Mouse (Mus musculus): ENCODE data around the gene Alg12. TPM values are rescaled to one million over a fixed set of nuclear protein-coding genes. Genes with fewer than 3 reads are reported as not detected.
"Not testable (repeated sequence)": the region's sequence is repeated elsewhere in the genome, so short reads cannot be mapped to it uniquely, and the experiment has no call there.

Alg12 gene
- total RNA-seq, 2 experiments from 2014 or later = 8.6 to 8.8 TPM

DNA sequence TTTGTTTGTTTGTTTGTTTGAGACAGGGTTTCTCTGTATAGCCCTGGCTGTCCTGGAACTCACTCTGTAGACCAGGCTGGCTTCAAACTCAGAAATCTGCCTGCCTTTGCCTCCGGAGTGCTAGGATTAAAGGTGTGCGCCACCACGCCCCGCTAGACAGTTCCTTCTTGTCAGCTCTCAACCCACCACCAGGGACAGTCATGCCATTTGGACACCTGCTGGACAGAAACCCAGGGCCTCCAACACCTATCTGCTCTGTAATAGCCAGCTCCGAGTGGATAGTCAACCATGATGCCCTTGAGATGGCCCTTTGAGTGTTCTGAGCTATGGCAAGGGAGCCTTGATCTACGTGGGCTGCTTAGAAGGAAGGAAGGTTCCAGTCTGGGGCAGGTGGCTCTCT lies 16.9 kb upstream of the Alg12 start:
- no peak for DNase-seq
- intact Hi-C loops (cut with DNase I) = no loop called here

DNA sequence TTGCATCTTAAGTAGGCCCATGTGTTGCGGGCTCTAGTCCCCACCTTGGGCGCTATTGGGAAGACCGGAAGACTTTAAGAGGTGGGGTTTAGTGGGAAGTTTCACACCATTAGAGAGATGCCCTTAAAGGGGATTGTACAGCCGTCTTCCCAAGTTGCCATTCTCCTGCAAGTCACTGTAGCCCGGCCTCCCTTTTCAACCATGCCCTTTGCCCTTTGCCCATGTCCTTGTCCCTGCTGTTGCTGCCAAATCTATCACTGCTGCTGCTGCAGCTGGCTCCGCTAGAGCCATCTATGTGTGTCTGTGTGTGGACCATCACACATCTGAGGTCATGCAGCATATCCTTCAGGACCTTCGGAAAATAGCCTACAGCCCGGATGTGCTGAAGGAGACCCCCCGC lies 13.4 kb upstream of the Alg12 start:
- no peak for DNase-seq
- intact Hi-C loops (cut with DNase I) = no loop called here

DNA sequence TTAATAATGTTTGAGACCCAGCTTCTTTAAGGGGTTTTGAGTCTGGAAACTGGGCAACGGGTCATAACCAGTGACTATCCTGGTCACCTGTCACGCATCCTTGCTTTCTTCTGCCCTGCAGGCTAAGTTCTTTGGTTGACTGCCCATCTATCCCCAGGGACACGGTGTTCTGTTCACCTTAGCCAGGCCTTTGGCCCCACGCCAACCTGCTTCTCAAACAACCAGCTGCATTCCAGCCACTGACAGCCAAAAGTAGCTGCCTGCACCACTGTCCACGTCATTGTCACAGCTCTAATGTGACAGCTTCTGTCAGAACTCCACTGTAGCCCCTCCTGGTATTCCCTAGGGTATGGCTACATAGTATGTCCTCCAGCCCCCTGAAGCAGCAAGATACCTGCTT lies 12.4 kb upstream of the Alg12 start:
- intact Hi-C loops (cut with DNase I) = no loop called here
- DNase-seq = peak; percentile 85 to 90

DNA sequence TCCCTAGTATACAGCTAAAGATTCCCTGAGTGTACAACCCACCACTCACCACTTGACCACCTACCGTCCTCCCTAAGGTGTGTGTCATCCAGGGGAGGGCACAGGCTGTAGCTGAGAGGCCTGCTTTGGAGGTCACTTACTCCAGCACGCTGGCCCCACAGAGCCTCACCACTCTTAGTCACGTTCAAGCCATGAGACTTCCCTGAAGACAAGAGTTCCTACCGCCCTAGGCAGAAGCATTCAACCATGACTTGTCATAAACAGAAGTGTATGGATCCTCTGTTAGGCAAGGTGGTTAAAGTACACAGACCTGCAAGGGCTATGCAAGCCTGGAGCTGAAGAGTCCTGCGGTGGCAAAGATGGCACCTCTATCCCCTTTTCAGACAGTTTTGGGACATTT lies 11.6 kb upstream of the Alg12 start:
- intact Hi-C loops (cut with DNase I) = no loop called here

DNA sequence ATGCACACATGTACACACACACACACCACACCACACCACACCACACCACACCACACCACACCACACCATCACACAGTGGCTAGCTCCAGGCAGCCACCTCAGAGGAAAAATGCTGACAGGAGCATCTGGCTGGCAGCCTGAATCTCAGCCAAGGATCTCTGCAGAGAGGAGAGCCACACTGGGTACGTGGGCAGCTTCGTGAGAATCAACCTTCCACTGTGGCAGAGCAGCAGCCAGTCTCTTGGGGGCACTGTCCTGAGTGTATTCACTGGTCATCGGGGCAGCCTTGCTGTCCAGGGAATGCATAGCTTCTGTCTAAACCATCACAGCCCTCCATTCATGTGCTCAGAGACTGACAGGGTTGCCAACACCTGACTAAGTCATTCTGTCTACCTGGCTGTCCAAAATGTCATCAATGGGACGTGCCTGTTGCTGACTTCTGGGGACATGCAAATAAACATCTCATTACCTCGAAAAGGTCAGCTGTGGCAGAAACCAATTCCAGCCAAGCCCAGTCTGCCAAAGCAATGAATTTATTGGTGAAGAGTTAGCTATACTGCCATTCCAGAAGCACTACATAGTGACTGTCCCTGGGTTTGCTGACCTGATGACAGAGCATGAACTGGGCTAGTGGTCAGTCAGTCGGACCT lies 10.8 kb upstream of the Alg12 start:
- DNase-seq = no peak
- intact Hi-C loops (cut with DNase I) = loop anchor here (5.0 kb wide), 2 partner anchors 167 to 247 kb away; partner anchors contain the start of gene Trabd

More for the DNA sequence above, 11.6 kb upstream of the Alg12 start:
- DNase-seq = no peak

DNA sequence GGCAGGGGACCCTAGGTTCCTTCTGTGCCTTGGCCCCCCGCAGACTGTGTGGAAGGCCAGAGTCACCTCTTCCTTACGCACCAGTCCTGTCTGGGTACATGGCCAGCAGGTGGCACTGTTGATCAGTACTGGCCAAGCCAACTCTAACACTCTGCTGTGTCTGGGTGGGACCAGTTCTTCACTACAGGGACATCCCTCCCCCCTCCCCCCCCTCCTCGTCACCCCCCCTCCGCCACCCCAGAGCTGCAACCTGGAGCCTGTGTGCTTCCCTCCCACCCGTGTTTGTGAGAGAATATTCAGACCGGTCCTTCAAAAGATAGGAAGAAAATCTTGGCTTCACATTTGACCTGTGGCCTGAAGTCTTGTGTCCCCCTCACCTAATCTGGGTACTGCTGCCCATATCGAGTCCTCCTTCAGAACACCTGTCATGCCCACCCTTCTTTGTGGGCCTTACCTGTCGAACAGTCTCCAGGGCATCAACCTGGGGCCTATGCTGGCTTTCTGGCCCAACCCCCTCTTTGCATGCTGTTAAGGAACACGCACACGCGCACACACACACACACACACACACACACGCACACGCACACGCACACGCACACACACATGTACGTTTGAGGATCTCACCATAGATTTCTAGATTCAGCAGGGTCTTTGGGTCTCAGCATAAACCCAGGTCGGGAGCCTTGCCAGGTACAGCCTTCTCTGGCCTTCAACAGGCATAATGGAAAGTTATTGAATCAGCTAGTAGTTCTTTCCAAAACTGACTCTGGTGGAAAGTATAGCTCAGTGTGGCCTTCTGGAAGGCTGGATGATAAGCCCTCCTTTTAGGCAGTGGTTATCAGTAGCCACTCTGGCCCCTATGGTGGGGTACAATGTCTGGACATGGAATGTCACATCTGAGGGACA lies 9.9 kb upstream of the Alg12 start:
- intact Hi-C loops (cut with DNase I) = loop anchor here (1.0 to 5.0 kb wide), 4 partner anchors 47 to 248 kb away; partner anchors contain the start of gene Trabd
- DNase-seq = peak; percentile 93 to 96

DNA sequence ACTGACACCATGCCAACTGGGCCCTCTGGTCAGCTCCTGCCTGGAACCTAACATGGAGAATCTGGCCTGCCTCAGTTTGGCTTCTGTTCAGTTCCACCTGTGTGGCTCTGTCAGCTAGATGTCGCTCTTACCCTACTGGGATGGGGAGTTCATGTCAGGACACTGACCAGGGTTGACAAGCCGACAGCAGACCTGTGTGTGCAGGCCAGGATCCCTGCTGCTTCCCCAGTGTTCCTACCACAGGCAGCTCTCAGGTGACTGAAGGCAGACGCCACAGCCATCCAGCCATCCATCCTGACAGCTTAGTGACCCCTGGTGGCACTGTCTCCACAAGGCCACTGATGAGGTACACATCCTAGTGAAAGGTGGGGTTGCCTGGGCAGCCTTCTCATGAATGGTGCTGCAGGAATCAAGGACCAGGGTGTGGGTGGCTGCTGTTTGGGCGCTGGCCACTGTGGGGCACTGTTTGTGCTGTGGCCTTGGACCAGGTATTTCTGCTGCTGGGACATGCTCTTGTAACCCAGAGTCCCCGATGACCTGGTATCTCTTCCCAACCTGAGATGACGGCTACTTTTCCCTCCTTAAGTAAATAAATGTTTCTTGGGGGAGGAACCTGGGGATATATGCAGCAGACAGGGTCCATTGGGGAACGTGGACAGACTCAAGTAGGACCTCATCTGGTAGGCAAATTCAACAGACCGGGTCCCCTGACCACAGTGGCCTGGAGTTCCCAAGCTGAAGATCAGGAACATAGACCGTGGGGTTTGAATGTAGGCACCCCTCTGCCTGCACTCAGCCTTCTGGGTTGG lies 9.1 kb upstream of the Alg12 start:
- intact Hi-C loops (cut with DNase I) = loop anchor here (1.0 to 5.0 kb wide), 4 partner anchors 48 to 249 kb away; partner anchors contain the start of gene Trabd
- peak; percentile 80 to 87 for DNase-seq

DNA sequence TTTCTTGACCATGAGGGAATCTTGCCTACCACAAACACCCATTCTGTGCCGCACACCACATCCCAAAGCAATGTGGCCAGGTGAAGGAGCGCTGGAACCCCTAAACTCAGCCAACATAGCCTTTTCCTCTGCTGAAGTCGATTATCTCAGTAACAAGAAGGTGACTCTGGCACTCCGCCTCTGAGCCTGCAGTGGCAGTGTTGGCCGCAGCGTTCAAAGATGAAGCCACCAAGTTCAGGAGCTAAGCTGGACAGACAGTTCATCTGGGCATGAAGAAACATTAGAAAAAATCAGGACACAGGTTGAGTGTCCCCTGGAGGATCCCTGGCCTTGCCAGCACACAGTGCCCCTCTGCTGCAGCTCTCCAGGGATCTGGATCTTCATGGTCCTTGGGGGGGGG lies 8.3 kb upstream of the Alg12 start:
- intact Hi-C loops (cut with DNase I) = loop anchor here (5.0 kb wide), 2 partner anchors 170 to 250 kb away; partner anchors contain the start of gene Trabd

DNA sequence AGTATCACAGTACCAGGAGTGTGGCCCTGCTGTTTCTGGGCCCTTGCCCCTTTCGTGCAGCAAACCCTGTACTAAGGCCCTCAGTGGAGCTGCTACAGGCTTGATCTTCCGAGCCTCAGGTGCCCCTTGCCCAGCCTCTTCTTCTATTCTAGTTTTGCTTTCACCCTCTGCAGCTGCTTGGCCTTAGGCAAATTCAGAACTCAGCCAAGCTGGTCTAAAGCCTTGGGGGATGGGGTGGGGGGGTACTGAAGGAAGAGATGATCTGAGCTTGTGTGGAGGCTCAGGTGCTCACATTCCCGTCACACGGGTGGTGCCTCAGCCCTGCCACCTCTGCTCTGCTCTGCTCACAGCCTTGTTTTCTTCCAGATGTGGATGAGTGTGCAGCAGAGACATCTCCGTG lies 4.3 kb upstream of the Alg12 start:
- DNase-seq = no peak

More for the DNA sequence above, 8.3 kb upstream of the Alg12 start:
- DNase-seq = no peak

DNA sequence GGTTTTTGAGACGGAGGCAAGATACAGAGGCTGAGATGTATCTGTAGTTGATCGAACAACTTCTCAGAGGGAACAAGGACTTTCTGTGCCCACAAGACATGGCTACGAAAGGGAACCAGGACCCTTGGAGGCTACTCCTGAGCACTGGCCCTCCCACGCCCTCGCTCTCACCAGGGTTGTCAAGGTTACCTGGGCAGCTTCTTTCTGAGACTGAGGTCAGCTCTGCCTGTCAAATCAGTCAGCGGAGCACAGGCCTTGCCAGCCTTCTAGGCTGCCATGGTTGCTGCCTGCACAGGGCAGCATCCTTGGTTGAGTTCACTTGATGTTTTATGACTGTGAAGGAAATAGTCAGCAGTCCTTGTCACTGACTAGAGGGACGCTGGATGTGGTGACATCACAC lies 3.4 kb upstream of the Alg12 start:
- intact Hi-C loops (cut with DNase I) = no loop called here
- DNase-seq = no peak

More for the DNA sequence above, 4.3 kb upstream of the Alg12 start:
- intact Hi-C loops (cut with DNase I) = no loop called here

DNA sequence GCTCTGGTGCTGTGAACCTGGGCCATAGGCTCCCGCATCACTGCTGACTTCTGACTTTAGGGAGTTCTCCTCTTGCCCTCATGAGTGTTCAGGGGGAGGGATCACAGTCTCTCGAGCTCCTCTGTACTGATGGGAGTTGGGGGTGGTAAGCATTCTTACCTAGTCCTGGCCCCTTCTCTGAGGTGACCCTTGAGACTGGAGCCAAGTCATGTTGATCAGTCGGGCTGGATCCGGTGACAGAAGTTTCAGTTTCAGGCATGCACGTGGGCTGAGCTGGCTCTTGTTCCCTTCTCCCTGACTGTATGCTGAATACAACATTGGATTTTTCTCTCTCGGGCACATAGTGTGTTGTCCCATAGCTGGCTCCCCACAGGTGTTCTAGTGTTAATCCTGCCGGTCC lies 2.3 kb upstream of the Alg12 start:
- DNase-seq = no peak
- intact Hi-C loops (cut with DNase I) = no loop called here

DNA sequence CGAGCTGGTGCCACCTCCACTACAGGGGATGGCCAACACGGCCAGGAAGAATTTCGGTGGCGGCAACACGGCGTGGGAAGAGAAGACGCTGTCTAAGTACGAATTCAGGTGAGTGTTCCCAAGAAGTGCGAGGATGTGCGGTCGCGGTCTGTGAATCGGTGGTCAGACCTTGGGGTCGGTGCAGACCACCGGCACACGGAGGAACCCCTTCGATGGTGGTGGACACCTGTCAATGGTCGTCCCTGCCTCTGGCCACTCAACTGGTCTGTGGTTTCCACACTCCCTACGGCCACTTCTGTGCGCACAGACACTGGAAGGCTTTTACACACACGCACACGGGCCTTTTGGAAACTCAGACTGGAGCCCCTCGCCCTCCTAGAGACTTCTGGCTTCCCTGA lies 787 bp upstream of the Alg12 start:
- intact Hi-C loops (cut with DNase I) = loop anchor here (5.0 to 10.0 kb wide), 2 partner anchors 68 to 495 kb away; partner anchors contain the start of genes Sbf1 and Zbed4
- peak in 1 of 2 experiments; percentile 22 for DNase-seq

DNA sequence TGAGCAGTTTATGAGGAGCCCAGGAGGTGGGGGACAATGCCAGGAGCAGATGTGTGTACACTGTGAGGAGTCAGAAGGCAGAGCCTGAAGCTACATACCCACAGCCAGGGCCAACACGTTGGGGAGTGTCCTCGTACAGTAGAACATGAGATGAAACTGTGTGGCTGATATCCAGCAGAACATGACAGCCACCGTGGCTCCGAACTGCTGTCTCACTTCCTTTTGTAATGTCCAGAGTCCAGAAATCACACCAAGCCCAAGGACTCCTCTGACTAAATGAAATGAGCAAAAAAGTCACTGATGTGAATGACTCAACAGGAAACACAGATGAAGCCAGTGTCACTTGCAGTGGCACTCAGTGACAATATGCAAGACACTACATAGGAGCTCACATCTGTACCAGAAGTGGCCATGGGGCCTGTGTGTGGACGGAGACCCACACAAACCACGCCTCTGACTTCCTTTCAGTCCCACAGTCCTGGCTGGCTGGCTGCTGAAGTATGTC lies 3.9 kb downstream of the Alg12 start:
- no peak for DNase-seq
- intact Hi-C loops (cut with DNase I) = loop anchor here (5.0 to 10.0 kb wide), 2 partner anchors 63 to 500 kb away; partner anchors contain the start of genes Sbf1 and Zbed4

DNA sequence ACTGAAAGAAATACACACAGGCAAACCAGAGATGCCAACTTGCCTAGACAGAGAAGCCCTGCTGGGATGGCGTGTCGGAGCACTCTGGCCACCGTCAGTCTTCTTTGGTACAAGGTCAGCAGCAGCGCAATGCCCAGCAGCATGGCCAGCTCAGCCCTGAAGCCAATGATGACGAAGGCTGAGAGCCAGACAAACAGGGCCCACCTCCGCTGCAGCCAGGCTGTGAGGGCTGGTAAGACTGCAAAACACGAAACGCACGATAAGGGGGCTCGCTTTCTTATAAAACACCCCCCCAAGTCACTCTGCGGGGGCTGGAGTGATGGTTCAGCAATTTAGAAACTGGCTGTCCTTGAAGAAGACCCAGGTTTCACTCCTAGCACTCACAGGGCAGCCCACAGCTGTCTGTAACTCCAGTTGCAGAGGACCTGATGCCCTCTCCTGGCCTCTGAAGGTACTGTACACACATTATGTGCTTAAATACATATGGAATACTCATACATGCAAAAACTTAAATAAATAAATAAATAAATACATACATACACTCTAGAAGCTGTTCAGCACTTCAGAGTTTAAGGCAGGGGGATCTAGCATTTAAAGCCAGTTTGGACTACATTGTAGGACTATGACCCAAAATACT lies 4.6 kb downstream of the Alg12 start:
- DNase-seq = no peak
- intact Hi-C loops (cut with DNase I) = loop anchor here (5.0 to 10.0 kb wide), 2 partner anchors 62 to 500 kb away; partner anchors contain the start of genes Sbf1 and Zbed4

DNA sequence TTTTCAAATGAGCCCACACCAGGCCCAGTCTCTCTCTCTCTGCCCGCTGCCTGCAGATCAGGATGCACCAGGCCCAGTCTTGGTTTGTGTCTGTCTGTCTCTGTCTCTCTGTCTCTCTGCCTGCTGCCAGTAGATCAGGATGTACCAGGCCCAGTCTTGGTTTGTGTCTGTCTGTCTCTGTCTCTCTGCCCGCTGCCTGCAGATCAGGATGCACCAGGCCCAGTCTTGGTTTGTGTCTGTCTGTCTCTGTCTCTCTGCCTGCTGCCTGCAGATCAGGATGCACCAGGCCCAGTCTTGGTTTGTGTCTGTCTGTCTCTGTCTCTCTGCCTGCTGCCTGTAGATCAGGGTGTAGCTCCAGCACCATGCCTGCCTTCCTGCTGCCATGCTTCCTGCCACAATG lies 5.2 kb downstream of the Alg12 start:
- not testable (repeated sequence) for DNase-seq
- intact Hi-C loops (cut with DNase I) = loop anchor here (10.0 kb wide), 1 partner anchor 501 kb away; the partner anchor contains the start of gene Sbf1

DNA sequence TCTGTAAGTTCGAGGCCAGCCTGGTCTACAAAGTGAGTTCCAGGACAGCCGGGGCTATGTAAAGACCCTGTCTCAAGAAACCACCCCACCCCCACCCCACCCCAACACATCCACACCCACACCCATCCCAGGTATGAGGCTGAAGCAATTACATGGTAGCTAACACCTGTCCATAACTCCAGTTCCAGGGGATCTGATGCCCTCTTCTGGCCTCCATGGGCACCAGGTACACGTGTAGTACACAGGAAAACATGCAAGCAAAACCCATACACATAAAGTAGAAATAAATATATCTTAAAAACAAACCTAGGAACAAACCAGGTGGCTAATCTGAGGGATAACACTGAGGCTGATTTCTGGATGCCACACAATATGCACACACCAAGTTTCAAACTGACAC lies 5.9 kb downstream of the Alg12 start:
- intact Hi-C loops (cut with DNase I) = loop anchor here (10.0 kb wide), 1 partner anchor 502 kb away; the partner anchor contains the start of gene Sbf1
- DNase-seq = no peak

DNA sequence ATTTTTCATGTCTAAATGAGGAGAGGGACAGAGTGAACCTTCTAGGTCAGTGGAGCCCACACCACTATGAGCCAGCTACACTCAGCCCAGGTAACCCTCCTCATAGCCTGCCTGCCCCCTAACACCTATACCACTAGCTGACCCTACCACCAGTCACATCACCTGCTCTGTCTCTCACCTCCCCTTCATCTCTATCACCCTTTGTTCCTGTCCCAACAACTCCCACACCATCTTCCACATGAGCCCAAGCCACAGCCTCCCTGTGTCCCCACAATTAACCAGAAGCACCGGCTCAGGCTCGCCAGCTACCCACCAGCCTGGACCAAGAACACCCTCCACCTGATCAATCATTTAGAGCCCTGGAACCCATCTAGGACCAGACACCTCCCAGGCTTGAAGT lies 8.7 kb downstream of the Alg12 start:
- intact Hi-C loops (cut with DNase I) = loop anchor here (10.0 kb wide), 1 partner anchor 504 kb away; the partner anchor contains the start of gene Sbf1
- DNase-seq = no peak

DNA sequence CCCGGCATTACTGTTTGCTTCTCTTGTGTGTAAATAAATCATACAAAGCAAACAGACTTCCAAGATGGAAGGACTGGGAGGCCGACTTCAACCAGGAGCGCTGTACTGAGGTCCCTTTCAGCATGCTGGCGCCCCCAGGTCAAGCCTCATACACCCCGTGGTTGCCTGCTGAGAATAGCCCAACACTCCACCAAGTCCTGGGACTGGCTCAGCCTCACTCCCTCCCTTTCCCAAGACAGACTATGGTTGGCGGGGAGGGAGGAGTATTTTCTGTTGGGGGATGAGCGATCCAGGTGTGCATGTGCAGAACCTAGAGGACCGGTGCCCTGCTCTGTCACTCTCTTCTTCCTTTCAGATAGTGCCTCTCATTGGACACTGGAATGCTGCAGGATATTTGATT lies 11.0 kb downstream of the Alg12 start:
- no peak for DNase-seq

DNA sequence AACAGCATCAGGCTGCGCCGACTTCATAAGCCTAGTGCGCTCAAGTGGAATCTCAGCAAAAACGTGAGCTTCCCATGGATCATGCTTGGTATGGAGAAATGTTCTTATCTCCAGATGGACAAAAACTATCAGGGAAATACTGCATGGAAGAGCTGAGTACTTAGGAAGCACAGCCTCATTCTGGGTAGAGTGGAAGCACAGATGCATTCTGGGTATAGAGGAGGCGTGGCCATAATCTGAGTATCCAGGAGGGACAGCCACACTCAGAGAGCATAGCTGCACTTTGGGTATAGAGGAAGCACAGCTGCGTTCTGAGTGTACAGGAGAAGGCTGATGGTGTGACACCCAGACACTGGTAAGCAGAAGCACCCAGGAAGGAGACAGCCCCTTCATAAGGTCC lies 16.8 kb downstream of the Alg12 start:
- intact Hi-C loops (cut with DNase I) = no loop called here
- no peak for DNase-seq

More for the DNA sequence above, 11.0 kb downstream of the Alg12 start:
- intact Hi-C loops (cut with DNase I) = no loop called here

DNA sequence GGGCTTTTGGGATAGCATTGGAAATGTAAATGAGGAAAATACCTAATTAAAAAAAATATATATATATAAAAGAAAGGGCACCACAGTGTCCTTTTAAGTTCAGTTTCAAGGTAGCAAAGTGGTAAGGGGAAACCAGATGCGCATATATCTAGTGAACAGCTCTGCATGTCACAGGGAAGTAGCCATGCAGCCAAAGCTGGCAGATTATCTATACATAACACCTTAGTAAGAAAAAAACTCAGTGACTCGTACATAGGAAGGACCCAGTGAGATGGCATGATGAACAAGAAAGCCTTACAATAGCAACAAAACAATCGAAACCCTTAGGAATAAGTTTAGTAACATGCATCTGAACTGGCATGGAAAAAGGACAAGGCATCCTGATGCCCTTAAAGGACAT lies 17.2 kb downstream of the Alg12 start:
- no peak for DNase-seq
- intact Hi-C loops (cut with DNase I) = no loop called here

All from heart, postnatal 10 days (tissue).